Mouse (Mus musculus): ENCODE measurements around the gene Tnxb.

The Tnxb gene

GRCm38 (mm10) chr17:34659897-34660214 is 10.5 kb upstream of the Tnxb start:
- no peak for DNase-seq (ENCODE audit: low spot score)

- DNase-seq (ENCODE audit: low spot score) = no peak
Measured at GRCm38 (mm10) chr17:34660259-34660820, 10.0 kb upstream of the Tnxb start.

- DNase-seq (ENCODE audit: low spot score) = no peak
Measured at GRCm38 (mm10) chr17:34661121-34661591, 9.2 kb upstream of the Tnxb start.

GRCm38 (mm10) chr17:34662468-34662867 is 7.9 kb upstream of the Tnxb start:
- DNase-seq (ENCODE audit: low spot score) = no peak

- DNase-seq (ENCODE audit: low spot score) = no peak
Measured at GRCm38 (mm10) chr17:34662978-34663377, 7.4 kb upstream of the Tnxb start.

- DNase-seq (ENCODE audit: low spot score) = no peak
Measured at GRCm38 (mm10) chr17:34663558-34663957, 6.8 kb upstream of the Tnxb start.

- DNase-seq (ENCODE audit: low spot score) = no peak
Measured at GRCm38 (mm10) chr17:34664472-34664871, 5.9 kb upstream of the Tnxb start.

GRCm38 (mm10) chr17:34671151-34672066 is 1.1 kb downstream of the Tnxb start:
- no peak for DNase-seq (ENCODE audit: low spot score)

GRCm38 (mm10) chr17:34672246-34672792 is 2.0 kb downstream of the Tnxb start:
- DNase-seq (ENCODE audit: low spot score) = no peak

GRCm38 (mm10) chr17:34673139-34673538 is 2.8 kb downstream of the Tnxb start:
- no peak for DNase-seq (ENCODE audit: low spot score)

GRCm38 (mm10) chr17:34674524-34675204 is 4.3 kb downstream of the Tnxb start:
- no peak for DNase-seq (ENCODE audit: low spot score)

- DNase-seq (ENCODE audit: low spot score) = no peak
Measured at GRCm38 (mm10) chr17:34675205-34676092, 5.1 kb downstream of the Tnxb start.

- no peak for DNase-seq (ENCODE audit: low spot score)
Measured at GRCm38 (mm10) chr17:34676093-34676460, 5.7 kb downstream of the Tnxb start.

- DNase-seq (ENCODE audit: low spot score) = no peak
Measured at GRCm38 (mm10) chr17:34676671-34677070, 6.3 kb downstream of the Tnxb start.

GRCm38 (mm10) chr17:34680191-34680590 is 9.9 kb downstream of the Tnxb start:
- DNase-seq (ENCODE audit: low spot score) = no peak

GRCm38 (mm10) chr17:34680621-34681020 is 10.3 kb downstream of the Tnxb start:
- DNase-seq (ENCODE audit: low spot score) = no peak

GRCm38 (mm10) chr17:34681132-34681571 is 10.8 kb downstream of the Tnxb start:
- peak; percentile 67 for DNase-seq (ENCODE audit: low spot score)

GRCm38 (mm10) chr17:34681881-34682536 is 11.7 kb downstream of the Tnxb start:
- DNase-seq (ENCODE audit: low spot score) = peak; percentile 14

GRCm38 (mm10) chr17:34683179-34683578 is 12.8 kb downstream of the Tnxb start:
- DNase-seq (ENCODE audit: low spot score) = peak; percentile 7

GRCm38 (mm10) chr17:34683686-34684220 is 13.4 kb downstream of the Tnxb start:
- peak; percentile 2 for DNase-seq (ENCODE audit: low spot score)
